Mouse (Mus musculus): ENCODE results near the gene Obscn. TPM values are rescaled to one million over a fixed set of nuclear protein-coding genes. Genes with fewer than 3 reads are reported as not detected.

Gene Obscn
- polyA plus RNA-seq, 1 experiment from 2014 or later = 0.42 TPM

Small RNA genes lying within 50 kb of the gene (microRNA-seq; reads per million reads assigned to microRNA genes)
- 1.1 reads per million for gene Gm44313

Other genes starting within 250 kb of the Obscn start
- gene Zfp39, start 232.2 kb downstream of the Obscn start, polyA plus RNA-seq (2016; fragmentation: Nextera tagmentation; extraction: Ambion mirVana) = 4.3 and 7.0 TPM in 2 replicates
- not detected in 2 replicates for gene Btnl10, start 218.5 kb downstream of the Obscn start, polyA plus RNA-seq (2016; fragmentation: Nextera tagmentation; extraction: Ambion mirVana)
- gene Rnf187, start 197.5 kb downstream of the Obscn start, polyA plus RNA-seq (2016; fragmentation: Nextera tagmentation; extraction: Ambion mirVana) = 594 and 608 TPM in 2 replicates
- gene Hist3h2ba, start 187.5 kb downstream of the Obscn start, polyA plus RNA-seq (2016; fragmentation: Nextera tagmentation; extraction: Ambion mirVana) = 167 and 246 TPM in 2 replicates
- 91.6 and 103 TPM in 2 replicates for gene Hist3h2a, start 181.7 kb downstream of the Obscn start, polyA plus RNA-seq (2016; fragmentation: Nextera tagmentation; extraction: Ambion mirVana)
- gene Trim17, start 181.7 kb downstream of the Obscn start, polyA plus RNA-seq (2016; fragmentation: Nextera tagmentation; extraction: Ambion mirVana) = 0.84 and 1.0 TPM in 2 replicates
- 20.5 TPM in 2 replicates for gene Trim11, start 158.3 kb downstream of the Obscn start, polyA plus RNA-seq (2016; fragmentation: Nextera tagmentation; extraction: Ambion mirVana)
- 6.5 and 7.8 TPM in 2 replicates for gene Iba57, start 27.3 kb upstream of the Obscn start, polyA plus RNA-seq (2016; fragmentation: Nextera tagmentation; extraction: Ambion mirVana)
- 0.23 and 0.39 TPM in 2 replicates for gene Gjc2, start 46.8 kb upstream of the Obscn start, polyA plus RNA-seq (2016; fragmentation: Nextera tagmentation; extraction: Ambion mirVana)
- gene Guk1, start 55.8 kb upstream of the Obscn start, polyA plus RNA-seq (2016; fragmentation: Nextera tagmentation; extraction: Ambion mirVana) = 111 and 113 TPM in 2 replicates
- gene Mrpl55, start 66.1 kb upstream of the Obscn start, polyA plus RNA-seq (2016; fragmentation: Nextera tagmentation; extraction: Ambion mirVana) = 88.0 and 91.1 TPM in 2 replicates
- gene 2310033P09Rik, start 71.9 kb upstream of the Obscn start, polyA plus RNA-seq (2016; fragmentation: Nextera tagmentation; extraction: Ambion mirVana) = 30.1 and 30.5 TPM in 2 replicates
- gene Arf1, start 91.9 kb upstream of the Obscn start, polyA plus RNA-seq (2016; fragmentation: Nextera tagmentation; extraction: Ambion mirVana) = 623 and 633 TPM in 2 replicates
- gene Wnt3a, start 154.3 kb upstream of the Obscn start, polyA plus RNA-seq (2016; fragmentation: Nextera tagmentation; extraction: Ambion mirVana) = 3.4 and 4.1 TPM in 2 replicates
- 3.9 and 4.2 TPM in 2 replicates for gene Wnt9a, start 170.5 kb upstream of the Obscn start, polyA plus RNA-seq (2016; fragmentation: Nextera tagmentation; extraction: Ambion mirVana)
- not detected in 2 replicates for gene Prss38, start 239.3 kb upstream of the Obscn start, polyA plus RNA-seq (2016; fragmentation: Nextera tagmentation; extraction: Ambion mirVana)

Measured in neural tube, embryonic 12.5 days (tissue).